Mouse (Mus musculus) bone marrow, adult 2 months (tissue): Measurements from ENCODE around the gene Ube2d2b. TPM values are rescaled to one million over a fixed set of nuclear protein-coding genes. Genes with fewer than 3 reads are reported as not detected.

Experiments
- H3K27ac ChIP-seq: fragments of 200-500 bp; 2 replicates; pipeline ENCODE4 v1.5.1; 2012; ENCODE audit warnings: low read depth, mild to moderate bottlenecking, control low read depth, inconsistent platforms, low read length; ENCODE audit not compliant: control insufficient read depth, poor library complexity, insufficient read depth
- H3K4me1 ChIP-seq: fragments of 200-500 bp; 2 replicates; pipeline ENCODE4 v1.6.1; 2011; ENCODE audit warnings: low read length; ENCODE audit not compliant: control insufficient read depth, insufficient read depth
- H3K4me3 ChIP-seq: fragments of 200-500 bp; replicated peaks from 2 replicates; pipeline ENCODE3; 2011; ENCODE audit warnings: mild to moderate bottlenecking, low read depth, low read length, control low read depth; ENCODE audit not compliant: control insufficient read depth
- CTCF ChIP-seq: fragments of 200-500 bp; IDR thresholded peaks from 2 replicates; pipeline ENCODE4 v1.5.1; 2011; ENCODE audit warnings: low read length, control low read depth; ENCODE audit not compliant: control insufficient read depth, insufficient read depth
- POLR2A ChIP-seq: fragments of 200-500 bp; IDR thresholded peaks from 2 replicates; pipeline ENCODE4 v1.6.1; 2011; ENCODE audit warnings: low read depth, mild to moderate bottlenecking, control low read depth, low read length, borderline replicate concordance; ENCODE audit not compliant: control insufficient read depth
- WGBS: fragments of 180-500 bp; shearing (Covaris S2); methylation state at CpG from one replicate; pipeline ENCODE4 v1.1.7; 2018; 5-methylcytosine and 5-hydroxymethylcytosine counted together
- polyA plus RNA-seq: library from polyadenylated mRNA; stranded (reverse); fragments of >200 nt; gene quantifications from 2 replicates; pipeline ENCODE4 v1.2.4, GENCODE M21; 2011; ENCODE audit warnings: low replicate concordance; ENCODE audit not compliant: missing spikeins, insufficient read depth, insufficient read length

The Ube2d2b gene
- polyA plus RNA-seq, 1 experiment: not detected

GRCm38 (mm10) chr5:107863971-107864370, 34.1 kb downstream of the Ube2d2b start:
- Histone ChIP-seq H3K4me3 (no peak overlapping the region), H3K27ac (no peak overlapping the region), H3K4me1 (peaks cover 3% of the 10 kb centered on the region; the same call in 1 of the 2 replicates)
- no peak for TF ChIP-seq POLR2A
- WGBS: 96% methylated on average over 3 of the region's 3 CpGs

GRCm38 (mm10) chr5:107866127-107867126, 36.5 kb downstream of the Ube2d2b start:
- TF ChIP-seq POLR2A: no peak
- no peak for TF ChIP-seq CTCF
- peaks cover 3% of the 10 kb centered on the region; the same call in 1 of the 2 replicates for H3K4me1 ChIP-seq
- peak overlapping the region; percentile 24 for H3K4me3 ChIP-seq
- H3K27ac ChIP-seq: peak overlapping the region; percentile 79
- WGBS: 17% methylated on average over 2 of the region's 2 CpGs

GRCm38 (mm10) chr5:107867970-107868904, 38.3 kb downstream of the Ube2d2b start:
- no peak for TF ChIP-seq CTCF
- TF ChIP-seq POLR2A: peak; percentile 48; the same call in 1 of the 2 replicates
- H3K4me1 ChIP-seq: peaks cover 3% of the 10 kb centered on the region; the same call in 1 of the 2 replicates
- peak overlapping the region; percentile 98 for H3K27ac ChIP-seq
- H3K4me3 ChIP-seq: peak overlapping the region; percentile 85
- WGBS: under 1% methylated on average over 82 of the region's 82 CpGs

GRCm38 (mm10) chr5:107868905-107869424, 39.1 kb downstream of the Ube2d2b start:
- peak overlapping the region; percentile 85 for H3K4me3 ChIP-seq
- WGBS: under 1% methylated on average over 58 of the region's 58 CpGs
- peak; percentile 64; the same call in 1 of the 2 replicates for TF ChIP-seq POLR2A
- TF ChIP-seq CTCF: no peak
- peaks cover 3% of the 10 kb centered on the region; the same call in 1 of the 2 replicates for H3K4me1 ChIP-seq
- peak overlapping the region; percentile 98 for H3K27ac ChIP-seq

GRCm38 (mm10) chr5:107869701-107870100, 39.8 kb downstream of the Ube2d2b start:
- WGBS: 11% methylated on average over 2 of the region's 2 CpGs
- H3K4me1 ChIP-seq: peaks cover 3% of the 10 kb centered on the region; the same call in 1 of the 2 replicates
- no peak for TF ChIP-seq POLR2A
- no peak for TF ChIP-seq CTCF
- H3K4me3 ChIP-seq: no peak overlapping the region
- no peak overlapping the region for H3K27ac ChIP-seq

GRCm38 (mm10) chr5:107873330-107873729, 43.4 kb downstream of the Ube2d2b start:
- Histone ChIP-seq H3K27ac (no peak overlapping the region; the same call in 1 of the 2 replicates), H3K4me3 (peak overlapping the region; percentile 71), H3K4me1 (no peaks in the 10 kb centered on the region; the same call in 1 of the 2 replicates)
- 69% methylated on average over 6 of the region's 6 CpGs for WGBS
- TF ChIP-seq CTCF: no peak
- no peak for TF ChIP-seq POLR2A

- H3K4me1 ChIP-seq: peaks cover 1% of the 10 kb centered on the region; the same call in 1 of the 2 replicates
- H3K4me3 ChIP-seq: peak overlapping the region; percentile 71
- TF ChIP-seq CTCF (no peak), POLR2A (no peak)
- 54% methylated on average over 7 of the region's 7 CpGs for WGBS
- peak overlapping the region; percentile 87 for H3K27ac ChIP-seq
Observed at GRCm38 (mm10) chr5:107873886-107874302, 44.0 kb downstream of the Ube2d2b start.
